Mouse (Mus musculus) embryonic facial prominence, embryonic 10.5 days (tissue): ENCODE results near the gene Eif4e1b. TPM values are rescaled to one million over a fixed set of nuclear protein-coding genes. Genes with fewer than 3 reads are reported as not detected.

Experiments
- DNase-seq: peaks from one replicate; pipeline ENCODE4 v3.0.0-alpha.2; 2017; ENCODE audit warnings: low spot score
- H3K27ac ChIP-seq: fragments of 300-500 bp; sonication (generic); replicated peaks from 2 replicates; pipeline ENCODE4 v1.5.1; 2016; ENCODE audit warnings: mild to moderate bottlenecking
- H3K27me3 ChIP-seq: fragments of 300-500 bp; sonication (generic); replicated peaks from 2 replicates; pipeline ENCODE4 v1.6.1; 2016; ENCODE audit warnings: low read depth, mild to moderate bottlenecking; ENCODE audit not compliant: poor library complexity, severe bottlenecking
- H3K36me3 ChIP-seq: fragments of 300-500 bp; sonication (generic); replicated peaks from 2 replicates; pipeline ENCODE4 v1.6.1; 2016; ENCODE audit warnings: mild to moderate bottlenecking, moderate library complexity
- H3K4me1 ChIP-seq: fragments of 300-500 bp; sonication (generic); 2 replicates; pipeline ENCODE4 v1.6.1; 2016
- H3K4me3 ChIP-seq: fragments of 300-500 bp; sonication (generic); 2 replicates; pipeline ENCODE4 v1.5.1; 2016; ENCODE audit warnings: mild to moderate bottlenecking, moderate library complexity
- H3K9me3 ChIP-seq: fragments of 300-500 bp; sonication (generic); 2 replicates; pipeline ENCODE4 v1.6.1; 2016; ENCODE audit warnings: mild to moderate bottlenecking
- WGBS: fragments of 180-500 bp; shearing (Covaris S2); methylation state at CpG from one replicate; pipeline ENCODE4 v1.1.7; 2016; 5-methylcytosine and 5-hydroxymethylcytosine counted together
- polyA plus RNA-seq: library from polyadenylated mRNA; unstranded; fragments of >200 nt; fragmentation: Nextera tagmentation; extraction: Ambion mirVana; gene quantifications from 2 replicates; pipeline ENCODE4 v1.2.1, GENCODE M21; 2016

Gene Eif4e1b
- polyA plus RNA-seq, 1 experiment from 2014 or later, result not detected

GRCm38 (mm10) chr13:54794002-54794577 is 10.3 kb downstream of the Eif4e1b start:
- H3K27me3 ChIP-seq, result peaks cover 87% of the 10 kb centered on the region
- DNase-seq, result no peak
- no peaks in the 10 kb centered on the region for H3K9me3 ChIP-seq
- no peaks in the 10 kb centered on the region for H3K36me3 ChIP-seq
- 78% methylated on average over 16 of the region's 16 CpGs for WGBS
- peaks cover 19% of the 10 kb centered on the region for H3K4me1 ChIP-seq
- no peak overlapping the region for H3K4me3 ChIP-seq
- H3K27ac ChIP-seq, result no peak overlapping the region

GRCm38 (mm10) chr13:54794843-54795242 is 11.0 kb downstream of the Eif4e1b start:
- no peak overlapping the region for H3K4me3 ChIP-seq
- no peak for DNase-seq
- peaks cover 84% of the 10 kb centered on the region for H3K27me3 ChIP-seq
- H3K9me3 ChIP-seq, result no peaks in the 10 kb centered on the region
- H3K27ac ChIP-seq, result no peak overlapping the region
- H3K36me3 ChIP-seq, result no peaks in the 10 kb centered on the region
- 41% methylated on average over 5 of the region's 5 CpGs for WGBS
- peaks cover 12% of the 10 kb centered on the region for H3K4me1 ChIP-seq

- Histone ChIP-seq H3K36me3 (no peaks in the 10 kb centered on the region), H3K4me1 (peaks cover 5% of the 10 kb centered on the region), H3K9me3 (no peaks in the 10 kb centered on the region), H3K27me3 (peaks cover 66% of the 10 kb centered on the region), H3K4me3 (no peak overlapping the region), H3K27ac (no peak overlapping the region)
- peak; percentile 43 for DNase-seq
- WGBS, result 40% methylated on average over 4 of the region's 4 CpGs
Observed at GRCm38 (mm10) chr13:54797356-54797755, 13.6 kb downstream of the Eif4e1b start.

- Histone ChIP-seq H3K27ac (no peak overlapping the region), H3K36me3 (no peaks in the 10 kb centered on the region), H3K27me3 (peaks cover 59% of the 10 kb centered on the region), H3K4me3 (no peak overlapping the region), H3K4me1 (no peaks in the 10 kb centered on the region; the same call in 1 of the 2 replicates), H3K9me3 (no peaks in the 10 kb centered on the region)
- no peak for DNase-seq
- 81% methylated on average over 16 of the region's 16 CpGs for WGBS
Observed at GRCm38 (mm10) chr13:54797861-54798643, 14.3 kb downstream of the Eif4e1b start.

- DNase-seq, result no peak
- WGBS, result 77% methylated on average over 10 of the region's 10 CpGs
- H3K27ac ChIP-seq, result no peak overlapping the region
- H3K36me3 ChIP-seq, result no peaks in the 10 kb centered on the region
- no peaks in the 10 kb centered on the region for H3K9me3 ChIP-seq
- no peak overlapping the region for H3K4me3 ChIP-seq
- H3K4me1 ChIP-seq, result no peaks in the 10 kb centered on the region; the same call in 1 of the 2 replicates
- H3K27me3 ChIP-seq, result peaks cover 56% of the 10 kb centered on the region
Observed at GRCm38 (mm10) chr13:54798740-54799139, 14.9 kb downstream of the Eif4e1b start.

GRCm38 (mm10) chr13:54799701-54800100 is 15.9 kb downstream of the Eif4e1b start:
- Histone ChIP-seq H3K4me1 (no peaks in the 10 kb centered on the region), H3K27ac (no peak overlapping the region), H3K9me3 (no peaks in the 10 kb centered on the region), H3K36me3 (no peaks in the 10 kb centered on the region), H3K4me3 (no peak overlapping the region), H3K27me3 (peaks cover 54% of the 10 kb centered on the region)
- 28% methylated on average over 9 of the region's 9 CpGs for WGBS
- peak; percentile 83 for DNase-seq

- Histone ChIP-seq H3K27me3 (peaks cover 54% of the 10 kb centered on the region), H3K36me3 (no peaks in the 10 kb centered on the region), H3K4me3 (no peak overlapping the region), H3K27ac (no peak overlapping the region), H3K9me3 (no peaks in the 10 kb centered on the region), H3K4me1 (no peaks in the 10 kb centered on the region)
- DNase-seq, result no peak
- 76% methylated on average over 4 of the region's 4 CpGs for WGBS
Observed at GRCm38 (mm10) chr13:54800206-54800605, 16.4 kb downstream of the Eif4e1b start.

GRCm38 (mm10) chr13:54803010-54803409 is 19.2 kb downstream of the Eif4e1b start:
- WGBS, result 80% methylated on average over 6 of the region's 6 CpGs
- no peak for DNase-seq
- Histone ChIP-seq H3K9me3 (no peaks in the 10 kb centered on the region), H3K27ac (no peak overlapping the region), H3K27me3 (peaks cover 59% of the 10 kb centered on the region), H3K36me3 (no peaks in the 10 kb centered on the region), H3K4me3 (no peak overlapping the region), H3K4me1 (peaks cover 12% of the 10 kb centered on the region)

- H3K27ac ChIP-seq, result no peak overlapping the region
- peaks cover 12% of the 10 kb centered on the region for H3K4me1 ChIP-seq
- no peak overlapping the region for H3K4me3 ChIP-seq
- peak; percentile 53 for DNase-seq
- WGBS, result 35% methylated on average over 21 of the region's 21 CpGs
- H3K36me3 ChIP-seq, result no peaks in the 10 kb centered on the region
- H3K9me3 ChIP-seq, result no peaks in the 10 kb centered on the region
- H3K27me3 ChIP-seq, result peaks cover 54% of the 10 kb centered on the region
Observed at GRCm38 (mm10) chr13:54805134-54805838, 21.5 kb downstream of the Eif4e1b start.

- peaks cover 54% of the 10 kb centered on the region for H3K27me3 ChIP-seq
- H3K4me3 ChIP-seq, result no peak overlapping the region
- no peak overlapping the region for H3K27ac ChIP-seq
- 27% methylated on average over 13 of the region's 13 CpGs for WGBS
- peaks cover 15% of the 10 kb centered on the region for H3K4me1 ChIP-seq
- H3K9me3 ChIP-seq, result no peaks in the 10 kb centered on the region
- no peaks in the 10 kb centered on the region for H3K36me3 ChIP-seq
- DNase-seq, result peak; percentile 27
Observed at GRCm38 (mm10) chr13:54806434-54806976, 22.7 kb downstream of the Eif4e1b start.

GRCm38 (mm10) chr13:54808067-54808466 is 24.3 kb downstream of the Eif4e1b start:
- Histone ChIP-seq H3K4me3 (no peak overlapping the region), H3K9me3 (no peaks in the 10 kb centered on the region), H3K27me3 (peaks cover 48% of the 10 kb centered on the region), H3K4me1 (peaks cover 19% of the 10 kb centered on the region), H3K36me3 (no peaks in the 10 kb centered on the region), H3K27ac (no peak overlapping the region)
- DNase-seq, result no peak
- 80% methylated on average over 12 of the region's 12 CpGs for WGBS

GRCm38 (mm10) chr13:54811476-54811875 is 27.7 kb downstream of the Eif4e1b start:
- peak; percentile 31 for DNase-seq
- Histone ChIP-seq H3K9me3 (no peaks in the 10 kb centered on the region), H3K36me3 (no peaks in the 10 kb centered on the region), H3K4me1 (peaks cover 11% of the 10 kb centered on the region), H3K27me3 (peaks cover 19% of the 10 kb centered on the region), H3K27ac (no peak overlapping the region), H3K4me3 (no peak overlapping the region)
- 40% methylated on average over 7 of the region's 7 CpGs for WGBS
